Mouse (Mus musculus) midbrain, embryonic 10.5 days (tissue): ENCODE measurements at regions not wholly inside any gene's neighbourhood (a gene's known extent, or its start where the extent isn't known, plus 50 kb on each side); places are given as distances from the start of the nearest gene placed in this dataset.
"Not testable (repeated sequence)": the region's sequence is repeated elsewhere in the genome, so short reads cannot be mapped to it uniquely, and the experiment has no call there.

Experiments used
- DNase-seq: peaks from one replicate; pipeline ENCODE4 v3.0.0-alpha.2; 2017; ENCODE audit warnings: low spot score
- H3K27ac ChIP-seq: fragments of 300-500 bp; sonication (generic); replicated peaks from 2 replicates; pipeline ENCODE4 v1.5.1; 2016; ENCODE audit warnings: mild to moderate bottlenecking
- H3K27me3 ChIP-seq: fragments of 300-500 bp; sonication (generic); 2 replicates; pipeline ENCODE4 v1.6.1; 2016; ENCODE audit warnings: low read depth, mild to moderate bottlenecking; ENCODE audit not compliant: poor library complexity, severe bottlenecking
- H3K36me3 ChIP-seq: fragments of 300-500 bp; sonication (generic); 2 replicates; pipeline ENCODE4 v1.6.1; 2016; ENCODE audit warnings: mild to moderate bottlenecking, moderate library complexity
- H3K4me1 ChIP-seq: fragments of 300-500 bp; sonication (generic); 2 replicates; pipeline ENCODE4 v1.6.1; 2016
- H3K4me3 ChIP-seq: fragments of 300-500 bp; sonication (generic); 2 replicates; pipeline ENCODE4 v1.5.1; 2016; ENCODE audit warnings: mild to moderate bottlenecking, moderate library complexity
- H3K9me3 ChIP-seq: fragments of 300-500 bp; sonication (generic); replicated peaks from 2 replicates; pipeline ENCODE4 v1.6.1; 2016; ENCODE audit warnings: mild to moderate bottlenecking
- WGBS: fragments of 180-500 bp; shearing (Covaris S2); methylation state at CpG from one replicate; pipeline ENCODE4 v1.1.7; 2016; 5-methylcytosine and 5-hydroxymethylcytosine counted together

- H3K27ac ChIP-seq, result no peak overlapping the region
- WGBS, result 92% methylated on average over 2 of the region's 2 CpGs
- no peak overlapping the region for H3K4me3 ChIP-seq
- H3K4me1 ChIP-seq, result no peaks in the 10 kb centered on the region
- no peaks in the 10 kb centered on the region for H3K27me3 ChIP-seq
- no peak for DNase-seq
- H3K9me3 ChIP-seq, result no peaks in the 10 kb centered on the region
- no peaks in the 10 kb centered on the region for H3K36me3 ChIP-seq
Measured at GRCm38 (mm10) chr2:108044885-108045284, 754.4 kb downstream of the Kcna4 start.

- Histone ChIP-seq H3K27me3 (no peaks in the 10 kb centered on the region), H3K4me3 (no peak overlapping the region), H3K9me3 (no peaks in the 10 kb centered on the region), H3K27ac (no peak overlapping the region), H3K36me3 (no peaks in the 10 kb centered on the region), H3K4me1 (no peaks in the 10 kb centered on the region)
- WGBS, result 90% methylated on average over 2 of the region's 2 CpGs
- no peak for DNase-seq
Measured at GRCm38 (mm10) chr2:108045997-108046396, 755.6 kb downstream of the Kcna4 start.

GRCm38 (mm10) chr2:108062751-108063150 lies 772.3 kb downstream of the Kcna4 start:
- H3K27me3 ChIP-seq, H3K4me3 ChIP-seq, H3K9me3 ChIP-seq, H3K27ac ChIP-seq, H3K36me3 ChIP-seq, H3K4me1 ChIP-seq, DNase-seq: not testable (repeated sequence)
- WGBS, result 85% methylated on average over 2 of the region's 2 CpGs

- Histone ChIP-seq H3K27me3 (no peaks in the 10 kb centered on the region), H3K27ac (no peak overlapping the region), H3K9me3 (no peaks in the 10 kb centered on the region), H3K4me1 (no peaks in the 10 kb centered on the region), H3K36me3 (no peaks in the 10 kb centered on the region), H3K4me3 (no peak overlapping the region)
- 89% methylated on average over 3 of the region's 3 CpGs for WGBS
- no peak for DNase-seq
Measured at GRCm38 (mm10) chr2:108083911-108084310, 793.5 kb downstream of the Kcna4 start.

GRCm38 (mm10) chr2:108090266-108090665 lies 799.8 kb downstream of the Kcna4 start:
- H3K36me3 ChIP-seq, result no peaks in the 10 kb centered on the region
- no peak for DNase-seq
- 88% methylated on average over 4 of the region's 4 CpGs for WGBS
- H3K27ac ChIP-seq, result no peak overlapping the region
- H3K27me3 ChIP-seq, result no peaks in the 10 kb centered on the region
- no peaks in the 10 kb centered on the region for H3K4me1 ChIP-seq
- H3K9me3 ChIP-seq, result no peaks in the 10 kb centered on the region
- no peak overlapping the region for H3K4me3 ChIP-seq

GRCm38 (mm10) chr2:108097026-108097425 lies 806.6 kb downstream of the Kcna4 start:
- H3K27me3 ChIP-seq, result no peaks in the 10 kb centered on the region

GRCm38 (mm10) chr2:108110140-108110539 lies 819.7 kb downstream of the Kcna4 start:
- no peaks in the 10 kb centered on the region for H3K4me1 ChIP-seq
- no peaks in the 10 kb centered on the region for H3K36me3 ChIP-seq
- no peaks in the 10 kb centered on the region for H3K9me3 ChIP-seq
- no peak overlapping the region for H3K27ac ChIP-seq
- H3K4me3 ChIP-seq, result no peak overlapping the region
- no peak for DNase-seq
- H3K27me3 ChIP-seq, result no peaks in the 10 kb centered on the region

More at GRCm38 (mm10) chr2:108097026-108097425, 806.6 kb downstream of the Kcna4 start:
- H3K4me3 ChIP-seq, result no peak overlapping the region
- H3K9me3 ChIP-seq, result no peaks in the 10 kb centered on the region
- H3K27ac ChIP-seq, result no peak overlapping the region
- DNase-seq, result no peak
- H3K36me3 ChIP-seq, result no peaks in the 10 kb centered on the region
- 89% methylated on average over 4 of the region's 4 CpGs for WGBS
- H3K4me1 ChIP-seq, result no peaks in the 10 kb centered on the region

GRCm38 (mm10) chr2:108145694-108146093 lies 855.3 kb downstream of the Kcna4 start:
- Histone ChIP-seq H3K4me1 (no peaks in the 10 kb centered on the region), H3K27ac (no peak overlapping the region), H3K9me3 (no peaks in the 10 kb centered on the region), H3K27me3 (no peaks in the 10 kb centered on the region), H3K36me3 (no peaks in the 10 kb centered on the region), H3K4me3 (no peak overlapping the region)
- no peak for DNase-seq
- WGBS, result 68% methylated on average over 2 of the region's 2 CpGs

- no peak for DNase-seq
- H3K4me1 ChIP-seq, result no peaks in the 10 kb centered on the region
- no peaks in the 10 kb centered on the region for H3K9me3 ChIP-seq
- H3K4me3 ChIP-seq, result no peak overlapping the region
- WGBS, result 85% methylated on average over 4 of the region's 4 CpGs
- no peaks in the 10 kb centered on the region for H3K27me3 ChIP-seq
- H3K27ac ChIP-seq, result no peak overlapping the region
- H3K36me3 ChIP-seq, result no peaks in the 10 kb centered on the region
Measured at GRCm38 (mm10) chr2:108148221-108148620, 857.8 kb downstream of the Kcna4 start.

- H3K27me3 ChIP-seq, result no peaks in the 10 kb centered on the region
- DNase-seq, result no peak
- H3K27ac ChIP-seq, result no peak overlapping the region
- H3K4me3 ChIP-seq, result no peak overlapping the region
- no peaks in the 10 kb centered on the region for H3K4me1 ChIP-seq
- H3K9me3 ChIP-seq, result no peaks in the 10 kb centered on the region
- no peaks in the 10 kb centered on the region for H3K36me3 ChIP-seq
Measured at GRCm38 (mm10) chr2:108156189-108156588, 865.8 kb downstream of the Kcna4 start.

GRCm38 (mm10) chr2:108157731-108158130 lies 867.3 kb downstream of the Kcna4 start:
- no peak for DNase-seq
- H3K27ac ChIP-seq, result no peak overlapping the region
- no peaks in the 10 kb centered on the region for H3K27me3 ChIP-seq
- no peaks in the 10 kb centered on the region for H3K36me3 ChIP-seq
- H3K4me3 ChIP-seq, result no peak overlapping the region
- WGBS, result 93% methylated on average over 2 of the region's 2 CpGs
- no peaks in the 10 kb centered on the region for H3K9me3 ChIP-seq
- H3K4me1 ChIP-seq, result no peaks in the 10 kb centered on the region

- DNase-seq, result no peak
- Histone ChIP-seq H3K4me3 (no peak overlapping the region), H3K9me3 (no peaks in the 10 kb centered on the region), H3K27ac (no peak overlapping the region), H3K4me1 (no peaks in the 10 kb centered on the region), H3K27me3 (no peaks in the 10 kb centered on the region), H3K36me3 (no peaks in the 10 kb centered on the region)
Measured at GRCm38 (mm10) chr2:108158311-108158710, 867.9 kb downstream of the Kcna4 start.

GRCm38 (mm10) chr2:108160865-108161264 lies 870.4 kb downstream of the Kcna4 start:
- 85% methylated on average over 3 of the region's 3 CpGs for WGBS
- no peak for DNase-seq

GRCm38 (mm10) chr2:108165085-108165484 lies 874.6 kb downstream of the Kcna4 start:
- DNase-seq, result no peak
- 88% methylated on average over 1 of the region's 1 CpGs for WGBS
- no peaks in the 10 kb centered on the region for H3K4me1 ChIP-seq
- no peak overlapping the region for H3K27ac ChIP-seq
- H3K4me3 ChIP-seq, result no peak overlapping the region
- no peaks in the 10 kb centered on the region for H3K36me3 ChIP-seq
- no peaks in the 10 kb centered on the region for H3K9me3 ChIP-seq
- no peaks in the 10 kb centered on the region for H3K27me3 ChIP-seq

More at GRCm38 (mm10) chr2:108160865-108161264, 870.4 kb downstream of the Kcna4 start:
- no peak overlapping the region for H3K27ac ChIP-seq
- H3K4me3 ChIP-seq, result no peak overlapping the region
- no peaks in the 10 kb centered on the region for H3K4me1 ChIP-seq
- no peaks in the 10 kb centered on the region for H3K36me3 ChIP-seq
- H3K9me3 ChIP-seq, result no peaks in the 10 kb centered on the region
- H3K27me3 ChIP-seq, result no peaks in the 10 kb centered on the region
